Mouse (Mus musculus) layer of hippocampus, postnatal 14 days (tissue): ENCODE results near the gene Rspo3. TPM values are rescaled to one million over a fixed set of nuclear protein-coding genes. Genes with fewer than 3 reads are reported as not detected.
A peak's percentile ranks its signal among the peaks of the same experiment; 100 is the strongest.

Experiments
- DNase-seq, 2 experiments: peaks; one replicate each; pipeline ENCODE4 v3.0.0; 2021 to 2022; ENCODE audit warnings: low spot score in 2 of 2, mixed read lengths in 1 of 2
- total RNA-seq, 2 experiments: library from RNA; stranded (reverse); gene quantifications; 2 replicates each; pipeline ENCODE4 v1.2.3; 2021

Gene Rspo3
- total RNA-seq, 2 experiments from 2014 or later: 10.6 to 11.5 TPM

GRCm38 (mm10) chr10:29445076-29445475, 90.6 kb downstream of the Rspo3 start:
- no peak for DNase-seq

DNA sequence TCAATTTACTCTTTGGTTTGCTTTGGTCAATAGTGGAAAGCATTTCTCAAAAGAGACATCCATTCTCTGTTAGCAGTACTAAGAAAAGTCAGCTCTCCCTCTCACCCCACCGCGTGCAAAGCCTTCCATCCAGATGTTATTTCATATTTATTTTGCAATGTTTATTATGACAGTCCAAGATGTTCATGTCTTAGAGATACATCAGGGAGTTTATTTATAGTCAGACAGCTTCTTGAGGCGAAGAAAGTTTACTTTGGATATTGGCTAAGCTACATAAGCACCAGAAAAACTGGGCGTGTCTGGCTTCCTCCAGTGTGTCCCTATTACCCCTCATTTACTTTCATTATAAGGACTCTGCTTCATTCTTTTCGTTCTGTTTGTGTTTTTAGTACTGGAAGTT, 94.4 kb downstream of the Rspo3 start:
- no peak for DNase-seq

- DNase-seq: peak; percentile 10 to 49
These were observed 102.7 kb downstream of the Rspo3 start for GRCm38 (mm10) chr10:29432935-29433453.

- no peak for DNase-seq
These were observed 109.0 kb downstream of the Rspo3 start for GRCm38 (mm10) chr10:29426660-29427059.

DNA sequence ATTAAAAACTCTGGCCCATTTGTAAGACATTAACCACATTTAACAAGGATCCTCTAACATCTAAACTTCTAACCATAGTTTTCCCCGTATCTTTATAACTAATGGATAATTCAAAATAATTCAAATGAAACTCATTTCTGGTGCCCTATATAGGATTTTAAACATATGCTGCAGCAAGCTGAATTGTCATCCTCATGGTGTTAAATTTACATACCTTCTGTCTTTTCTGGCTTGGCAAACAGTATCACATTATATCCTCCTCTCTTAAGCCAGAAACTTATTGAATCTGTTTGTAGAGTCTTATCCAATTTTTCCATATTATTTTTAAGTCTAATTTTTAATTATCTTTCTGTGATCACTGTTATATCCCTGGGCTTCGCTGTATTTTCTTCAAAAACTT, 111.1 kb downstream of the Rspo3 start:
- DNase-seq: no peak

- no peak for DNase-seq
These were observed 121.3 kb downstream of the Rspo3 start for GRCm38 (mm10) chr10:29414361-29414760.

DNA sequence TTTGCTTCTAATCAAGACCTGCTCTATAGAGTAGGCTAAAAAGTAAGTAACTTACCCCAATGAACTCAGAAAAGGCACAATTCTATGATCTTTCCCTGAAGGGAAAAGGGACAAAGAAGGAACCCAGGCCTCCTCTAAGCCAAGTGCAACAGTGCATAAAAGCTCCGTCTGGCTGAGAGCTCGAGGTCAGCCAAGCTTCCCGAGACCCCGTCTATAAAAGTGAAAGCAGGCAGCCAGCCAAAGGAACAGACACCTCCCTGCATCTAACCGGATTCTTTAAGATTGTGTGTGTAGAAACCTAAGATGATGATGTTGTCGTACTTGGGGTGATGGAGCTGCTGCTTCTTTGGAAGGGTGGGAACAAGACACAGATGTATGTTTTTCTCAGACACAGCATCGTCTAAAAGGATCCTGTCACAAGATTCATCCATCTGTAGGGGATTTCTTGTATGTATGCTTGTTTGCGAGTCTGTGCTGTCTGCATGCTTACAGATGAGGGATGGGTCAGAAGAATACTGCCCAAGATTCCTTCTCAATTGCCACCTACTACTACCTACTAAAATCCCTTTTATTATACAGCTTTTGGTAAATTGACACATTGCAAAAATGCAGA, 132.9 kb downstream of the Rspo3 start:
- DNase-seq: no peak

Other genes with a start within 250 kb of the Rspo3 start
- 10 to 100 TPM; 31.9 to 32.2 TPM for gene Echdc1, start 222.7 kb downstream of the Rspo3 start, total RNA-seq
- 10 to 100 TPM; 96.5 to 99.6 TPM for gene Rnf146, start 173.4 kb downstream of the Rspo3 start, total RNA-seq